Mouse (Mus musculus) ES-Bruce4 (cell line): ENCODE results near the gene Lsr. TPM values are rescaled to one million over a fixed set of nuclear protein-coding genes. Genes with fewer than 3 reads are reported as not detected.

Experiments used
- H3K27ac ChIP-seq: 2 replicates; pipeline ENCODE4 v1.5.1; 2012; ENCODE audit warnings: low read length, inconsistent platforms; ENCODE audit not compliant: insufficient read depth
- H3K27me3 ChIP-seq: 2 replicates; pipeline ENCODE4 v1.6.1; 2012; ENCODE audit warnings: mild to moderate bottlenecking, low read length, inconsistent platforms; ENCODE audit not compliant: control insufficient read depth, poor library complexity, insufficient read depth, severe bottlenecking
- H3K36me3 ChIP-seq: 2 replicates; pipeline ENCODE4 v1.6.1; 2012; ENCODE audit warnings: inconsistent platforms, mild to moderate bottlenecking, low read length, moderate library complexity; ENCODE audit not compliant: control insufficient read depth, poor library complexity, insufficient read depth, severe bottlenecking
- H3K4me1 ChIP-seq: one replicate; pipeline ENCODE4 v1.8.1; 2011; ENCODE audit warnings: low read length; ENCODE audit not compliant: control insufficient read depth, insufficient read depth
- H3K4me3 ChIP-seq: 2 replicates; pipeline ENCODE4 v1.5.1; 2011; ENCODE audit warnings: low read depth, mild to moderate bottlenecking, low read length
- H3K9ac ChIP-seq: 2 replicates; pipeline ENCODE4 v1.6.1; 2012; ENCODE audit warnings: low read depth, mild to moderate bottlenecking, inconsistent platforms; ENCODE audit not compliant: poor library complexity, severe bottlenecking
- H3K9me3 ChIP-seq: replicated peaks from 2 replicates; pipeline ENCODE4 v1.6.1; 2012; ENCODE audit warnings: mild to moderate bottlenecking, low read length, inconsistent platforms; ENCODE audit not compliant: control insufficient read depth, poor library complexity, insufficient read depth, severe bottlenecking
- CTCF ChIP-seq: IDR thresholded peaks from one replicate; pipeline ENCODE4 v1.8.1; 2011; ENCODE audit warnings: low read depth, low read length
- EP300 ChIP-seq: IDR thresholded peaks from 2 replicates; pipeline ENCODE4 v1.6.1; 2011; ENCODE audit warnings: low read depth, low read length; ENCODE audit not compliant: insufficient read depth
- POLR2A ChIP-seq: IDR thresholded peaks from one replicate; pipeline ENCODE4 v1.8.1; 2011; ENCODE audit warnings: low read length; ENCODE audit not compliant: insufficient read depth
- polyA plus RNA-seq: library from polyadenylated mRNA; stranded (reverse); fragments of >200 nt; gene quantifications from 2 replicates; pipeline ENCODE4 v1.2.4, GENCODE M21; 2011; ENCODE audit warnings: low read depth; ENCODE audit not compliant: missing spikeins, insufficient read depth, insufficient read length

The Lsr gene
- polyA plus RNA-seq, 1 experiment = 39.1 TPM

GRCm38 (mm10) chr7:30909773-30910172, 63.5 kb downstream of the Lsr start:
- no peaks in the 10 kb centered on the region for H3K36me3 ChIP-seq
- no peak overlapping the region for H3K9ac ChIP-seq
- H3K4me1 ChIP-seq = no peaks in the 10 kb centered on the region
- no peaks in the 10 kb centered on the region for H3K27me3 ChIP-seq
- H3K4me3 ChIP-seq = no peak overlapping the region
- no peak overlapping the region for H3K27ac ChIP-seq
- TF ChIP-seq CTCF = no peak
- no peak for TF ChIP-seq POLR2A
- no peak for TF ChIP-seq EP300
- no peaks in the 10 kb centered on the region for H3K9me3 ChIP-seq

DNA sequence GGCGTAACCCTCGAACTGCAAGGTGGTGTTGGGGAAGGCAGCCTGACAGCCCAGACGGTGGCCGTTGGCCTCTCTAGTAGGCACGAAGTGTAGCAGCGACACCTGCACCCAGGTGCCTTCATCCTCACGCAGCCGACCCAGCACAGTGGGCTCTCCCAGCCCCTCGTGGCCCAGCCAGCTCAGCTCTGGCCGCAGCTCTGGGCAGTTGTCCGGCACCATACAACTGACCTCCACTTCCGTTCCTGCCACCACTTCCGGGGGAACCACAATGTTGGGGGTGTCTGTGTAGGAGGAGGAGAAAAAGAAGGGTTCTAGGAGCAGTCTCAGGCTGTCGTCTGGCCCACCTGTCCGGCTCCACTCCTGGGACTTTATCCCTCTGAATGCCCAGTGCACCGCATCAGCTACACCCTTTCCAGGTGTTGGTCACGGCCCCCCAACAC, 64.3 kb downstream of the Lsr start:
- Histone ChIP-seq H3K27ac (no peak overlapping the region), H3K9ac (no peak overlapping the region), H3K36me3 (no peaks in the 10 kb centered on the region), H3K4me3 (peak overlapping the region; percentile 13; the same call in 1 of the 2 replicates), H3K27me3 (no peaks in the 10 kb centered on the region), H3K9me3 (no peaks in the 10 kb centered on the region), H3K4me1 (no peaks in the 10 kb centered on the region)
- TF ChIP-seq POLR2A = no peak
- no peak for TF ChIP-seq CTCF
- TF ChIP-seq EP300 = no peak

GRCm38 (mm10) chr7:30908277-30908991, 64.8 kb downstream of the Lsr start:
- no peak for TF ChIP-seq POLR2A
- no peak for TF ChIP-seq CTCF
- no peak for TF ChIP-seq EP300
- H3K4me1 ChIP-seq = no peaks in the 10 kb centered on the region
- peak overlapping the region; percentile 15 for H3K4me3 ChIP-seq
- no peak overlapping the region for H3K27ac ChIP-seq
- no peaks in the 10 kb centered on the region for H3K9me3 ChIP-seq
- H3K36me3 ChIP-seq = no peaks in the 10 kb centered on the region
- no peak overlapping the region for H3K9ac ChIP-seq
- H3K27me3 ChIP-seq = no peaks in the 10 kb centered on the region

Other genes with a start within 250 kb of the Lsr start
- gene Tmem147, start 243.9 kb downstream of the Lsr start, polyA plus RNA-seq = 66.7 and 75.8 TPM in 2 replicates
- gene Gapdhs, start 229.8 kb downstream of the Lsr start, polyA plus RNA-seq = not detected in 2 replicates
- gene Sbsn, start 222.0 kb downstream of the Lsr start, polyA plus RNA-seq = 12.4 and 14.6 TPM in 2 replicates
- 0.70 and 0.99 TPM in 2 replicates for gene Dmkn, start 209.7 kb downstream of the Lsr start, polyA plus RNA-seq
- gene Krtdap, start 185.6 kb downstream of the Lsr start, polyA plus RNA-seq = 5.0 and 9.1 TPM in 2 replicates
- gene Ffar2, start 149.7 kb downstream of the Lsr start, polyA plus RNA-seq = not detected in 2 replicates
- not detected in 2 replicates for gene Ffar3, start 117.3 kb downstream of the Lsr start, polyA plus RNA-seq
- gene Ffar1, start 111.9 kb downstream of the Lsr start, polyA plus RNA-seq = not detected in 2 replicates
- not detected in 2 replicates for gene Cd22, start 93.1 kb downstream of the Lsr start, polyA plus RNA-seq
- 0.85 TPM in 1 of 2 replicates, not detected in the other for gene Mag, start 58.6 kb downstream of the Lsr start, polyA plus RNA-seq
- gene Hamp2, start 48.8 kb downstream of the Lsr start, polyA plus RNA-seq = not detected in 2 replicates
- gene Hamp, start 29.4 kb downstream of the Lsr start, polyA plus RNA-seq = not detected in 2 replicates
- gene Usf2, start 16.7 kb downstream of the Lsr start, polyA plus RNA-seq = 62.7 and 71.4 TPM in 2 replicates
- gene Fam187b, start 326 bp upstream of the Lsr start, polyA plus RNA-seq = 3.4 and 3.5 TPM in 2 replicates
- 4.9 and 6.0 TPM in 2 replicates for gene Fxyd5, start 69.0 kb upstream of the Lsr start, polyA plus RNA-seq
- gene Fxyd7, start 78.0 kb upstream of the Lsr start, polyA plus RNA-seq = not detected in 2 replicates
- gene Fxyd1, start 83.7 kb upstream of the Lsr start, polyA plus RNA-seq = 2.1 TPM in 2 replicates
- gene Lgi4, start 85.9 kb upstream of the Lsr start, polyA plus RNA-seq = 0.88 TPM in 1 of 2 replicates, not detected in the other
- 1.9 TPM in 1 of 2 replicates, not detected in the other for gene Fxyd3, start 103.2 kb upstream of the Lsr start, polyA plus RNA-seq
- 27.6 and 28.7 TPM in 2 replicates for gene Hpn, start 141.8 kb upstream of the Lsr start, polyA plus RNA-seq
- gene Scn1b, start 153.5 kb upstream of the Lsr start, polyA plus RNA-seq = 26.1 and 27.5 TPM in 2 replicates
- gene Gramd1a, start 182.4 kb upstream of the Lsr start, polyA plus RNA-seq = 52.0 and 54.9 TPM in 2 replicates